Mouse (Mus musculus): ENCODE data around the gene Gjb1.

Gjb1 gene

GRCm38 (mm10) chrX:101396459-101396858 is 20.3 kb downstream of the Gjb1 start:
- DNase-seq (ENCODE audit: extremely low read depth, low read depth, low spot score) = no peak

- no peak for DNase-seq (ENCODE audit: extremely low read depth, low read depth, low spot score)
Observed at GRCm38 (mm10) chrX:101418946-101419724, 43.0 kb downstream of the Gjb1 start.

- DNase-seq (ENCODE audit: extremely low read depth, low read depth, low spot score) = no peak
Observed at GRCm38 (mm10) chrX:101419725-101420699, 43.8 kb downstream of the Gjb1 start.

- no peak for DNase-seq (ENCODE audit: extremely low read depth, low read depth, low spot score)
Observed at GRCm38 (mm10) chrX:101420700-101421095, 44.5 kb downstream of the Gjb1 start, which contains the start of gene Zmym3. Gene Zmym3, minus strand, starts transcription at chrX:101420849.

GRCm38 (mm10) chrX:101423462-101423861 is 47.3 kb downstream of the Gjb1 start:
- DNase-seq (ENCODE audit: extremely low read depth, low read depth, low spot score) = no peak

GRCm38 (mm10) chrX:101427774-101428173 is 51.6 kb downstream of the Gjb1 start:
- no peak for DNase-seq (ENCODE audit: extremely low read depth, low read depth, low spot score)

- DNase-seq (ENCODE audit: extremely low read depth, low read depth, low spot score) = no peak
Observed at GRCm38 (mm10) chrX:101428785-101429141, 52.6 kb downstream of the Gjb1 start.

GRCm38 (mm10) chrX:101429142-101429949 is 53.2 kb downstream of the Gjb1 start, which contains the start of gene Nono:
Gene Nono, plus strand, starts transcription at chrX:101429318.
- peak; percentile 64 for DNase-seq (ENCODE audit: extremely low read depth, low read depth, low spot score)

- no peak for DNase-seq (ENCODE audit: extremely low read depth, low read depth, low spot score)
Observed at GRCm38 (mm10) chrX:101429976-101430375, 53.8 kb downstream of the Gjb1 start.
